Mouse (Mus musculus) T-cell, adult 66 days (primary cell): ENCODE data around the gene Eed. TPM values are rescaled to one million over a fixed set of nuclear protein-coding genes. Genes with fewer than 3 reads are reported as not detected.

Experiments
- total RNA-seq, 2 experiments: library from RNA; stranded (reverse); gene quantifications; 3 replicates in 1 of 2; 4 replicates in 1 of 2; pipeline ENCODE4 v1.2.4; 2023

Gene Eed
- 100 to 1,000 TPM; 134 to 135 TPM for total RNA-seq

DNA sequence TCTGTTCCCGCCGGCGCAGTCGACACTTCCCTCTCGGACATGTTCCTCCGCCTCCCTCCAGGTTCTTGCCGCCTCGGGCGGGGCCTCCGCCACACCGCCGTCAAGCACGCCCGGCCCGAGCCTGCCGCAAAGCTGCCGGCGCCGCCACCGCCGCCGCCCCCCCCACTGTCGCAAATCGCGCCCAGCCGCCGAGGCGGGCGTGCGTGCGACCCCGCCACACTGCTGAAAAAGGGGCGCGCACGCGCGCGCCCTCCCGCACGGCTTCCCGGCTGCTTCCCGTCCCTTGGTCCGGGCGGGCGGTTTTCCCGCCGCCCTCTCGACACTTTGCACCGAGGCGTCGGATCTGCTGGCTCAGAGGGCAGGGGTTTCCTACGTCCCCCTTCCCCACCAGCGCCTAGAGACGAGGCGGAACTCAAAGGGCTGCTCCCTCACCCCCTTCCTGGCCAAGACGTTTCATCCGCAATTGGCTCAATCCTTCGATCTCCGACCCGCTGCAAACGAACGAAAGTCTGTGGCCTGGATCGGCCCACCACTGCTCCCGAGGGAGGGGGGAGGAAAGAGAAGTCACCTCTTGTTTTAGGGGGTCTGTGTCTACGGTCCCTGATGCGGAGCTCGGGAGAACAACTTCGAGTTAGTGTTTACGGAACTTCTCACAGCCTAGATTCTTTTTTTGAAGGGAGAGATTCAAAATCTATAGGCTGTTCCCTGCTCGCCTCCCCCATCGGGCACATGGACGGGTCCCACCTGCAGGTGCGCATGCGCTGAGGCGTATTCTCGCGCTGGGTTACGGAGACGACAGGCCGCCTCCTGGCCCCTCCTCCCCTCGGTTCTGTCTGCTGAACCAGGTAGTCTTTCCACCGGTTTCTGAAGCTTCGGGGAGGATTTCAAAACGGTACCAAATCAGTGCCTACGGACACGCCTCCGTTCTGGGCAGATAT is at the start of gene Eed:
Gene Eed (minus strand): TSS at position 499 of the 938 bp plus-strand sequence.

DNA sequence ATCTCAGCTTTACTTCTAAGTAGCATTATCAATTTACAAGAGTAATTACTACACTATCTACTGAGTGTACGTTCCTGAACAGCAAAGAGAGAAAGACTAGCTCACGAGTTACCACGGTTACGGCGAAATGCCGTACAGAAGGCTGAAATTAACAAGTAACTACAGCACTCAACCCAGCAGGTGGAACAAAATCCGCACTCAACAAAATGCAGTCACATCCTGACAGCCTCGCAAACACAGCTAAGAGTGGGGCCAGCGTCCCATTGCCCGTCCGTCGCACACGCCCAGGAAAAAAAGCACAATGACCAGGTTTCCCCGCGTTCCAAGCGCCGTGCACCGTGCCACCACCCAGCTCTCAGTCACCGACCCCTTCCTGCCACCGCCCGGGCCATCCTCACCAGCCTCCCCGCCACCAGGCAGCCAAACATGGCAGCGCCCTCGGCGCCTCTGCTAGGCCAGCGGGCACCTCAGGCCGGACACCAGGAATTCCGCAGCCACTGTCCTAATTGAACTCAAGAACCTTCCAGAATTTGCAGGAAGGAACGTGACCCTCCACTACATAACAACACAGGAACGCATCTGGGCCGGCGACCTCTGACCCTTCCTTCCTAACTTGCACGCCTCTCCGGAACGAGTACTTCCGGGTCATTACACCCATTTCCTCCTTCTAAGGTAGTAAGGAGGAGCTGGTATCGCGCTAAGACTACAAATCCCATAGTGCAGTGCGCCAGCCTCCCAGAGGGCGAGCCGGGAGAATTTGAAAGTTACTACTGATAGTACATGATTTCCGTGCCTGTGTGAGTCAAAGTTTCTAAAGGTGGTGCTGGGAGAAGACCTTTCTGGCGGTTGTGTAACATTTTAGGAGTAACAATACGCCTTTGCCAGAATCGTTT is 40.0 kb downstream of the Eed start, which contains the start of gene Hikeshi:
Gene Hikeshi (minus strand): TSS at position 634 of the 893 bp plus-strand sequence.

Other genes with a start within 250 kb of the Eed start
- gene Ccdc81, start 77.4 kb downstream of the Eed start, total RNA-seq: not detected
- gene Hikeshi, start 39.8 kb downstream of the Eed start, total RNA-seq: 10 to 100 TPM; 55.4 to 56.2 TPM
- gene Picalm, start 149.2 kb upstream of the Eed start, total RNA-seq: 100 to 1,000 TPM; 207 to 208 TPM